Mouse (Mus musculus) thymus, postnatal 10 days (tissue): ENCODE results near the gene Acbd4.
A peak's percentile ranks its signal among the peaks of the same experiment; 100 is the strongest.

Experiments
- DNase-seq, 2 experiments: peaks; one replicate each; pipeline ENCODE4 v3.0.0; 2021; ENCODE audit warnings: low spot score in 2 of 2

The Acbd4 gene

GRCm38 (mm10) chr11:103093306-103093705, 8.2 kb upstream of the Acbd4 start:
- no peak for DNase-seq

DNA sequence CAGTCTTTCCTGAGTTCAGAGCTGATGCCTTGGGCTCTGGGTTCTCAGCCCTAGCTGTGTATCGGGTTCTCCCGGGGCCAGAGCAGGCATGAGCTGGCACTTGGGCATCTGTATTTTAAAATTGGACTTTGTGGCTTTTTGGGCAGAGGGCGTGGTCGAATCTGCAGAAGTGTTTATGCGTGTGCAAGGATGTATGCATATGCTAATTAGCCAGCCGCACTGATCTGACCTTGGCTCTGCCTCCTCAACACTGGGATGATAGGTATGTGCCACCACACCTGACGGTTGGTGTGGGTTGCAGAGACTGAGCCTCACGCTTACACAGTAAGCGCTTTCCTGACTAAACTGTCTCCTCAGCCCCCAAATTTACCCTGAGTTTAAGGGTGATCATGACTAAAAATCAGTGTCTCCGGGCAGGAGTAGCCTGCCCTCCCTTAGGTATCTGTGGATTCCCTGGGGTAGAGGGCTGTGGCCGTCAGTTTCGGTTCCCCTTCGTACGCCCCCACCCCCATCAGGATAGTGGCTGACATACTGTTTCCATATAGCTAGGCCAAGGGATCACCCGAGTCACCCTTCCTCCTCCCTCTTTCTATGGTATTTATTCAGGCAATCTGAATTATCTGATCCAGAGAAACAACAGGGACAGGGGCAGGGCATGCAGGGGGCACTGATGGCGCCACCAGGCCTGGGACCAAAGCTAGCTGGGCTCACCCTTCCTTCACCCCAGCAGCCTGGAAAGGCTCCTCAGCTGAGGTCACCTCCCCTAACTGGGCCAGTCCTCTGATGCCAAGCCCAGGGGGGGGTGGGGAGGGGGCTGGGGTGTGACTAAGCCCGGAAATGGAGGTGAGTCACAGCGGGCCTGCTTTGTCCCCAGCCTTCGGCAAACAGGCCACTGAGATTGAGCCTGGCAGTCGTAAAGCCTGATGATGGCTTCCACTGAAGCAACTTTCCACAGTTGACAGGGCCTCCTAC, 7.3 kb upstream of the Acbd4 start:
- DNase-seq = no peak

DNA sequence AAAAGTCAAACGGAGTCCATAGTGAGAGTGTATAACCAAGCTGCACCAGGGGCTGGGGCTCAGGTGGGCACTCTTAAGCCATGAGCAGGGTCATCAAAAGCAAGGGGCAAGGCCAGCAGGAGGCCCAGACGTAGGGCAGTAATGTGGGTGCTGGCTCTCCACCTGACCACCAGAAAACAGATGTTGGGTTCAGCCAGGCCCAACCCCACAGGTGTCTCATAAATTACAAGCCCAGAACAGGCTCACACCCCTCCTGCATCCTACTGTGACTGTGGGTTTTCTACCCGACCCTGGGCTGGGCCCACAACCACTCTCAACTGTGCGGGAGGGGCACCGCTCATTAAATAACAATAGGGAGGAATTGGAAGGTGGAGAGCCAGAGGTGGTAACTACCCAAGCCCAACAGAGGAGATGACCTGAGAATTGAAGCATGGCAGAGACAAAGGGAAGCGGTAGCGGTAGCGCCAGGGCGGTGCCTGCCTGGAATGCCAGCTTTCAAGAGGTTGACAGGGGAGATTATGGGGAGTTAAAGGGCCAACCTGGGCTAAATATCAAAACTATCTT, 6.3 kb upstream of the Acbd4 start:
- no peak for DNase-seq

- DNase-seq = no peak
Measured at GRCm38 (mm10) chr11:103095801-103096200, 5.7 kb upstream of the Acbd4 start.

- DNase-seq = no peak
Measured at GRCm38 (mm10) chr11:103096979-103097894, 4.2 kb upstream of the Acbd4 start.

GRCm38 (mm10) chr11:103098531-103099190, 2.8 kb upstream of the Acbd4 start:
- no peak for DNase-seq

DNA sequence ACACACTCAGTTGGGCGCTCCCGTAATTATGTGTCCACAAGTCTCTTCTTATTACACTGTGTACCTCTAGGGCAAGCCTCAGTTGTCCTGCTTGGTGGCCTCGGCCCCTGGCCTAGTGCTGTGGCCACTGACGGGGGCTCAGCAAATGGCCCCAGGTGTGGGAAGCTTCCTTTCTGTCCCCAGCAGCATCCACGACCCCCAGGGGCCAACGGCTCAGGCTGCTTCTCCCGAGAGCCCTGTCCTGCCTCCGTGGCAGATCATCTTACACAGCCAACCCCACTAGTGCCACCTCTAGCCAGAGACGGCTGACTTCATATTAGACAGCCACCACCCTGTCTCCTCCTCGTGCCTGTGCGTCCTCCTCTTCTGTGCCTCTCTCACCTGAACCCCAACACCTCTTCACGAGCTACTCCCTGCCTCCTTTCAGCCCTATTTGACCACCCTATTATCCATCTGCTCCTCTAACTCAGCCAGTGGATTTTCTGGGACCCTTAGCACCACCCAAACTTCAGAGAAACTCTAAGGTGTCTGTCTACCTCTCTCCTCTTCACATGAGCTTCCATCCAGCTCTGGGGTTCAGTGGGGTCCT, 2.0 kb upstream of the Acbd4 start:
- DNase-seq = no peak

DNA sequence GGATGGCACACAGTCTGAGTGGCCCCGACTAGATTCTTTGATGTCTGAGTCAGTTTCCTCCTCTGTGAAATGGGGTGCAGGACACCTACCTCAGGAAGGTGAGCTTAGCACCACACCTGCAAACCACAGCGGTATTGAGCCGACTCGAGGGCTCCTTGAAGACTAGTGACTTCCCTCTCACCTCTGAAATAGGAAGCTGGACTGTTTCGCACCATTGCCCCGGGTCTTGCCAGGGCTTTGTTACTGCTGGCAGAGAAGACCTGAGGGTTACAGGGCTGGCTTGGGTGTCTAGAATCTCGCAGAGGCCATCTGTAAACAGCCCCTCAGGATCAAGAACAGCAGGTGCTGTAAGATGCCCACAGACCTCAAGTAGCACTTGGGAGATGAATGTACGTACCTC, 1.1 kb upstream of the Acbd4 start:
- DNase-seq = no peak

- no peak for DNase-seq
Measured at GRCm38 (mm10) chr11:103101866-103102501, 502 bp downstream of the Acbd4 start.

- peak; percentile 86 to 98 for DNase-seq
Measured at GRCm38 (mm10) chr11:103102725-103103349, 1.4 kb downstream of the Acbd4 start.

- no peak for DNase-seq
Measured at GRCm38 (mm10) chr11:103103621-103104020, 2.1 kb downstream of the Acbd4 start.

DNA sequence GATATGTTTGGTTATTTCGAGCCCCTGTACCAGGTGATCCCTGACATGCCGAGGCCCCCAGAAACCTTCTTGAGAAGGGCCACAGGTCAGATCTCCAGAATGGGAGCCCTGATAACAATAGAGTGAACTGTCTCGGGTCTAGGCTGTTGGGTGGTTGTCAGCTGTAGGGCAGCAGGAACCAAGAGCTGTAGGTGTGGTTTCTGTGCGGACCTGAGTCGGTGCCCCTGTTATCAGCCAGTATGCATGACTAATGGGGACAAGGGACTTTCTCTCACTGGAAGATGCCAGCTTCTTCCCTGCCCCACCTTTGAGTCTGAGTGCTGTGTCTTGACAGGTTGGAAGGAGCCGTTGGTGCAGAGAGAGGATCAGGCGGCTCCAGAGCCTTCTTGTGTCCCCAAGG, 3.0 kb downstream of the Acbd4 start:
- DNase-seq = no peak

- DNase-seq = no peak
Measured at GRCm38 (mm10) chr11:103105180-103105725, 3.8 kb downstream of the Acbd4 start.

DNA sequence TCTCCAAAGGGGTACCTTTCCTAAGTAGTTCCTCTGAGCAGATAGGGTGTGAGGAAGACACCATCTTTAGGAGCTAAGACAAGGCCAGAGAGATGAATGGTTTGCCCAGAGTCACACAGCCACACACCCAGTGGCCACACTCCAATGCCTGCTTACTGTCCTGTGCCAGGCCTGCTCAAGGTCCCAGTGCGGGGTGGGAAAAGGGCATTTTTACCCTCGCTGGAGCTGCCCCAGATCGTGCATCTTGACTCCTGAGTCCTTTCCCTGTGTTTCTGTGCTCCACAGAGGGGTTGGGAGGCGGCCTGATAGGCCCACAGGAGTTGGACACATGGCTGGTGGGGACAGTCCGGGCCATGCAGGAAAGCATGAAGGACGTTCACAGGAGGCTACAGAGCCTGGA, 4.3 kb downstream of the Acbd4 start:
- DNase-seq = no peak

DNA sequence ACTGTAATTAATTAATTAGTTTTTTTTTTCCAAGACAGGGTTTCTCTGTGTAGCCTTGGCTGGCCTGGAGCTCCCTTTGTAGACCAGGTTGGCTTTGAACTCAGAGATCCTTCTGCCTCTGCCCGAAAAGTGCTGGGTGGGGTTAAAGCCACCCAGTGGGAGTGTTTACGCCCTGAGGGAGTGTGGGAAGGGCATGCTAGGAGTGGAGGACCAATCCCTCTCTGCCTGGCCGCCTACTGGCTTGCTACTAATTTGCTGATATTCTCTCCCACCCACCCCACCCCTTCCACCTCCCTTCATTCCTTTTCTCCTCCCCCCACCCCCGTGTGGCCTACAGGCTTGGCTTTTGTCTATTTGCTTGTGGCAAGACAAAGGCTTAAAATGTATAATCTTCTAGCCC, 4.9 kb downstream of the Acbd4 start:
- no peak for DNase-seq

- no peak for DNase-seq
Measured at GRCm38 (mm10) chr11:103111301-103111700, 9.8 kb downstream of the Acbd4 start.

- peak in 1 of 2 experiments; percentile 13 for DNase-seq
Measured at GRCm38 (mm10) chr11:103111881-103112551, 10.5 kb downstream of the Acbd4 start.

DNA sequence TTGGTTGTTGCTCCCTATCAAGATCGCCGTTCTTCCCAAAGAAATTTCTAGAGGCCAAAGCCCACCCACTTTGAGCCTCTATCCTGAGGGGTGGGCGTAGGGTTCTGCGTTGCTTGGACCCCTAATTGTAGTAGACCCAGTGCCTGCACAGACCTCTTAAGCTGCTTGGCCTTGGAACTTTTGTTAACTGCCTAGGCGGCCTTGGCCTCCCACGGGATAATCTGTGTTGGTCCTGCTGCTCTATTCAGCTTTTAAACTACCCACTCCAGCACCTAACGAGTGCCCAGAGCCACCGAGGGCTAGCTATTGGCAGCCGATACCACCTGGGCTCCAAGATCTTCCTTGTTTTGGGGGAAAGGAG, 11.1 kb downstream of the Acbd4 start:
- DNase-seq = no peak

DNA sequence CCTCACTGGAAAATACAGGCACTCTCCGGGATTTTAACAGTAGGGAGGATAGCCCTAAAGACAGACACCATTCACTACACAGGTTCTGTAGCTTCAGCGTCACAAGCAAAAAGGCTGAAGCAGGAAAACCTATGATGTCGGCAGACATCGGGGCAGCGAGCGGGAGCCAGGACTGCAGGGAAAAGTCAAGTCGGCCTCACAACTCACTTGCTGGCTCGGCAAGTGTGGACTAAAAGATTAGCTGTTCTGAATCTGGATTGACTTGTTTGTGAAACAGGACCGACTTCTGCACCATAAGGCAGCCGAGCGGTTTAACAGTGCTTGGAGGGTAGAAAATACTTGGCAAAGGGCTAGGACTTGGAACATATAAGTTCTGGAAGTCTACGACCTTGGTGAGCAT, 11.5 kb downstream of the Acbd4 start:
- DNase-seq = no peak
